Mouse (Mus musculus): ENCODE measurements around the gene Ccdc141. TPM values are rescaled to one million over a fixed set of nuclear protein-coding genes. Genes with fewer than 3 reads are reported as not detected.

Ccdc141 gene
- polyA plus RNA-seq, 1 experiment from 2014 or later: 14.9 TPM

DNA sequence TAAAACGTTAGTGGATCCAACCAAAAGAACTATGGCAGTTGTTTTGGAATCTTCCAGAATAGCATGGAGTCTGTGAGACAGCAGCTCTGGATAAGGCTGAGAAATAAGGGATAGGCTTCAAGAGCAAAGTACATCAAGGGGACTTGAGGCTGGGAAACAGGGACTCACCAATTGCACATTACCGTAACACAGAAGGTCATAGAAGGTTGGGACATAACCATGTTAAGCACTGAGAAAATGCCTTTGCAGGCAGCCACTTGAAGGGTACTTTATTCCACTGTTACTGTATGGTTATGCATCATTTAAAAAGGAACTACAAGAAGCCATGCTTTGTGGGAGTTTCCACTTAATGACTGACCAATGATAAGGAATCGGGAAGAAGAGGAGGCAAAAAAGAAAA lies 71.7 kb downstream of the Ccdc141 start:
- ATAC-seq (ENCODE audit: insufficient number of reproducible peaks, insufficient read depth, low FRiP score, low TSS enrichment): no peak
- H3K4me2 ChIP-seq (replicated peaks): no peak overlapping the region
- H3K9ac ChIP-seq: no peak overlapping the region
- no peak overlapping the region for H3K27ac ChIP-seq
- no peaks in the 10 kb centered on the region for H3K4me1 ChIP-seq
- H3K36me3 ChIP-seq: no peaks in the 10 kb centered on the region
- H3K27me3 ChIP-seq: no peaks in the 10 kb centered on the region
- no peak overlapping the region for H3K4me3 ChIP-seq
- H3K9me3 ChIP-seq: no peaks in the 10 kb centered on the region
- WGBS: 88% methylated on average over 3 of the region's 3 CpGs

DNA sequence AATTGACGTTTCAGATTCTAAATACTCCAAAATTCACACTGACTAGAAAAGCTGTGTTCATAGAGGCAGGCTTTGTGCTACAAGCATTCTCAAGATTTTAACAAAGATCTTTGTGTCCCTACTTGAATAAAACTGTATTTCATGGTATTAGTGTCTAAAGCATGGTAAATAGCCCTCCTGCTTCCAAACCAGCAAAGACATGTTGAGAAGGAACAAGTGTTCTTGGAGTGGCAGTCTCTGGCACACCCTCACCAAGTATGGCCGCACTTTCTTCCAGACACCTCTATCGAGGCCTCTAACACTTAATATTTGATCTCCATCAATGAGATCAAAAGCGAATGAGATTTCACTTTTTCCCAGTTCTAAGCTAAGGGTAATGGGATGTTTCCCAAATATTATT lies 78.7 kb downstream of the Ccdc141 start:
- H3K4me1 ChIP-seq: no peaks in the 10 kb centered on the region
- H3K9me3 ChIP-seq: no peaks in the 10 kb centered on the region
- 89% methylated on average over 4 of the region's 4 CpGs for WGBS
- no peak overlapping the region for H3K9ac ChIP-seq
- no peaks in the 10 kb centered on the region for H3K27me3 ChIP-seq
- ATAC-seq (ENCODE audit: insufficient number of reproducible peaks, insufficient read depth, low FRiP score, low TSS enrichment): no peak
- no peak overlapping the region for H3K27ac ChIP-seq
- no peak overlapping the region for H3K4me3 ChIP-seq
- H3K4me2 ChIP-seq (replicated peaks): no peak overlapping the region
- no peaks in the 10 kb centered on the region for H3K36me3 ChIP-seq

- no peak overlapping the region for H3K9ac ChIP-seq
- no peaks in the 10 kb centered on the region for H3K4me1 ChIP-seq
- no peaks in the 10 kb centered on the region for H3K36me3 ChIP-seq
- H3K4me2 ChIP-seq (replicated peaks): no peak overlapping the region
- no peaks in the 10 kb centered on the region for H3K27me3 ChIP-seq
- ATAC-seq (ENCODE audit: insufficient number of reproducible peaks, insufficient read depth, low FRiP score, low TSS enrichment): no peak
- H3K27ac ChIP-seq: no peak overlapping the region
- H3K4me3 ChIP-seq: no peak overlapping the region
- H3K9me3 ChIP-seq: no peaks in the 10 kb centered on the region
Observed at GRCm38 (mm10) chr2:77085313-77085712, 85.1 kb downstream of the Ccdc141 start.

DNA sequence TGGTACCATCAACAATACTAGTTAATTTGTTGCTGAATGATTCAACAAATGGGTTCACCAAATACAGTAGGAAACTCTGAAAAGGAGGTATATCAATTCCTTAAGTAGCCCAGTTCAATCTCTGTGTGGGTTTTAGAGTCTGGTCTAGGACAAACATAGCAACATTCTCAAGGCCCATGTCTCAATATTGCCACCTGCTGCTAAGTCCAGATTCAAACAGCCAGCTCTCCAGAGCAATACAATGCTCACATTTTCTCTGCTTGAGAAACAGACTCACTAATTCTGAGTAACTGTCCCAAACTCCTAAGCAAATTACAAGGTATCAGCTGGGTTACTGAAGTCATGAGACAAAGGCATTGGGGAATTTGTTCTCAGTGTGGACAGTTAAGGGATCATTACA lies 85.8 kb downstream of the Ccdc141 start:
- Histone ChIP-seq H3K4me2 (replicated peaks) (no peak overlapping the region), H3K36me3 (no peaks in the 10 kb centered on the region), H3K4me1 (no peaks in the 10 kb centered on the region), H3K4me3 (no peak overlapping the region), H3K9me3 (no peaks in the 10 kb centered on the region), H3K9ac (no peak overlapping the region), H3K27me3 (no peaks in the 10 kb centered on the region), H3K27ac (no peak overlapping the region)
- no peak for ATAC-seq (ENCODE audit: insufficient number of reproducible peaks, insufficient read depth, low FRiP score, low TSS enrichment)

GRCm38 (mm10) chr2:77081156-77081555 lies 89.3 kb downstream of the Ccdc141 start:
- H3K27ac ChIP-seq: no peak overlapping the region
- H3K27me3 ChIP-seq: no peaks in the 10 kb centered on the region
- H3K36me3 ChIP-seq: no peaks in the 10 kb centered on the region
- WGBS: 79% methylated on average over 2 of the region's 2 CpGs
- no peak overlapping the region for H3K9ac ChIP-seq
- ATAC-seq (ENCODE audit: insufficient number of reproducible peaks, insufficient read depth, low FRiP score, low TSS enrichment): no peak
- H3K9me3 ChIP-seq: no peaks in the 10 kb centered on the region
- no peak overlapping the region for H3K4me3 ChIP-seq
- no peaks in the 10 kb centered on the region for H3K4me1 ChIP-seq
- no peak overlapping the region for H3K4me2 ChIP-seq (replicated peaks)

GRCm38 (mm10) chr2:77080657-77081056 lies 89.8 kb downstream of the Ccdc141 start:
- H3K27me3 ChIP-seq: no peaks in the 10 kb centered on the region
- H3K4me1 ChIP-seq: no peaks in the 10 kb centered on the region
- H3K27ac ChIP-seq: no peak overlapping the region
- no peak overlapping the region for H3K4me3 ChIP-seq
- H3K4me2 ChIP-seq (replicated peaks): no peak overlapping the region
- 89% methylated on average over 3 of the region's 3 CpGs for whole genome bisulfite sequencing
- no peaks in the 10 kb centered on the region for H3K36me3 ChIP-seq
- no peak overlapping the region for H3K9ac ChIP-seq
- H3K9me3 ChIP-seq: no peaks in the 10 kb centered on the region
- ATAC-seq (ENCODE audit: insufficient number of reproducible peaks, insufficient read depth, low FRiP score, low TSS enrichment): no peak

- no peaks in the 10 kb centered on the region for H3K4me1 ChIP-seq
- ATAC-seq (ENCODE audit: insufficient number of reproducible peaks, insufficient read depth, low FRiP score, low TSS enrichment): no peak
- no peak overlapping the region for H3K9ac ChIP-seq
- no peaks in the 10 kb centered on the region for H3K36me3 ChIP-seq
- H3K27me3 ChIP-seq: no peaks in the 10 kb centered on the region
- no peak overlapping the region for H3K27ac ChIP-seq
- H3K4me3 ChIP-seq: no peak overlapping the region
- WGBS: 77% methylated on average over 4 of the region's 4 CpGs
- no peak overlapping the region for H3K4me2 ChIP-seq (replicated peaks)
- no peaks in the 10 kb centered on the region for H3K9me3 ChIP-seq
Observed at GRCm38 (mm10) chr2:77078746-77079145, 91.7 kb downstream of the Ccdc141 start.

DNA sequence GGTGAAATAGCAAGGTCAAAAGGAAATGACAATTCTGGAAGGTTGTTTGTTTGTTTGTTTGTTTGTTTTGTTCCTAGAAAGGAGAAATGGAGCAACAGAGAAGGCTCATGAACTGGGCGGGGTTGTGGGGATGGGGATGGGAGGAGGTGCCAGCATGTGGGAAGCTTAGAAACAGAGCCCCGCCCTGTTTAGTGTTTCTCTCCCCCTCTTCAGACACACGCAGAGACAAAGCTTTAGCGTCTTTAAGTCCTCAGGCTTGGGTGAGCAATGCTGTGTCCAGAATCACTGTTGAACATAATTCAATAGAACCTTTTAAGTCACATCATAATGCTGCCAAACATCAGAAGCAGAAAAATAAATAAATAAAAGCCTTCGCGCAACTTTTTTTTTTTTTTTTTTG lies 96.1 kb downstream of the Ccdc141 start:
- Histone ChIP-seq H3K4me2 (replicated peaks) (no peak overlapping the region), H3K27me3 (no peaks in the 10 kb centered on the region), H3K9me3 (no peaks in the 10 kb centered on the region), H3K9ac (no peak overlapping the region), H3K4me3 (no peak overlapping the region), H3K27ac (no peak overlapping the region), H3K36me3 (no peaks in the 10 kb centered on the region), H3K4me1 (no peaks in the 10 kb centered on the region)
- no peak for ATAC-seq (ENCODE audit: insufficient number of reproducible peaks, insufficient read depth, low FRiP score, low TSS enrichment)
- WGBS: 48% methylated on average over 6 of the region's 6 CpGs

- Histone ChIP-seq H3K27me3 (no peaks in the 10 kb centered on the region), H3K9me3 (no peaks in the 10 kb centered on the region), H3K27ac (no peak overlapping the region), H3K36me3 (no peaks in the 10 kb centered on the region), H3K4me3 (no peak overlapping the region), H3K4me1 (no peaks in the 10 kb centered on the region), H3K9ac (no peak overlapping the region), H3K4me2 (replicated peaks) (no peak overlapping the region)
- 67% methylated on average over 5 of the region's 5 CpGs for WGBS
- no peak for ATAC-seq (ENCODE audit: insufficient number of reproducible peaks, insufficient read depth, low FRiP score, low TSS enrichment)
Observed at GRCm38 (mm10) chr2:77073930-77074329, 96.5 kb downstream of the Ccdc141 start.

GRCm38 (mm10) chr2:77065294-77065693 lies 105.1 kb downstream of the Ccdc141 start:
- ATAC-seq (ENCODE audit: insufficient number of reproducible peaks, insufficient read depth, low FRiP score, low TSS enrichment): no peak
- WGBS: 32% methylated on average over 6 of the region's 6 CpGs

DNA sequence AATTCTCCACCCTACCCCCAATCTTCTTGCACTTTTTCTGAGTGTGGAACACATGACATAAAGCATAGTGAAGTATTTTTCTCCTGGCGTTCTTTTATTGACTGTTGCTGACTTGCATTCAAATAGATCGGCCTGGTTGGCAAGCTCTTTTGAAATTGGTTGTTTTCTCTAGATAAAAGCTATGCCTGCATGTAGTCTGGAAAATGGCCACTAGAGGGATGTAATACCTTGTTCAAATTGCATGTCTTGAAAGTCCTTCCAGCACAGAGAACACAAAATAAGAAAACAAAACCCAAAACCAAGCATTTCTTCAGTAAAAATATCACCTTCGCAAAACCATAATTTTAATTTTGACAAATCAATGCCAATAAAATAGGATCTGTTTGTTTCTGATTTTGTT lies 108.6 kb downstream of the Ccdc141 start:
- H3K4me3 ChIP-seq: no peak overlapping the region
- H3K27ac ChIP-seq: no peak overlapping the region
- no peaks in the 10 kb centered on the region for H3K4me1 ChIP-seq
- no peak for ATAC-seq (ENCODE audit: insufficient number of reproducible peaks, insufficient read depth, low FRiP score, low TSS enrichment)
- H3K9ac ChIP-seq: no peak overlapping the region
- no peaks in the 10 kb centered on the region for H3K27me3 ChIP-seq
- no peaks in the 10 kb centered on the region for H3K36me3 ChIP-seq
- H3K4me2 ChIP-seq (replicated peaks): no peak overlapping the region
- 49% methylated on average over 3 of the region's 3 CpGs for WGBS
- H3K9me3 ChIP-seq: no peaks in the 10 kb centered on the region

More at GRCm38 (mm10) chr2:77065294-77065693, 105.1 kb downstream of the Ccdc141 start:
- Histone ChIP-seq H3K27ac (no peak overlapping the region), H3K27me3 (no peaks in the 10 kb centered on the region), H3K9ac (no peak overlapping the region), H3K4me2 (replicated peaks) (no peak overlapping the region), H3K4me1 (no peaks in the 10 kb centered on the region), H3K4me3 (no peak overlapping the region), H3K9me3 (no peaks in the 10 kb centered on the region), H3K36me3 (no peaks in the 10 kb centered on the region)

GRCm38 (mm10) chr2:77059596-77059995 lies 110.8 kb downstream of the Ccdc141 start:
- WGBS: 41% methylated on average over 8 of the region's 8 CpGs
- no peak for ATAC-seq (ENCODE audit: insufficient number of reproducible peaks, insufficient read depth, low FRiP score, low TSS enrichment)

GRCm38 (mm10) chr2:77056367-77056766 lies 114.1 kb downstream of the Ccdc141 start:
- H3K27me3 ChIP-seq: no peaks in the 10 kb centered on the region
- H3K4me1 ChIP-seq: no peaks in the 10 kb centered on the region
- 58% methylated on average over 11 of the region's 11 CpGs for WGBS
- no peak overlapping the region for H3K27ac ChIP-seq
- no peak overlapping the region for H3K4me3 ChIP-seq
- H3K4me2 ChIP-seq (replicated peaks): no peak overlapping the region
- no peaks in the 10 kb centered on the region for H3K36me3 ChIP-seq
- H3K9ac ChIP-seq: no peak overlapping the region
- H3K9me3 ChIP-seq: no peaks in the 10 kb centered on the region
- ATAC-seq (ENCODE audit: insufficient number of reproducible peaks, insufficient read depth, low FRiP score, low TSS enrichment): no peak

More at GRCm38 (mm10) chr2:77059596-77059995, 110.8 kb downstream of the Ccdc141 start:
- no peaks in the 10 kb centered on the region for H3K4me1 ChIP-seq
- no peak overlapping the region for H3K27ac ChIP-seq
- no peaks in the 10 kb centered on the region for H3K9me3 ChIP-seq
- no peak overlapping the region for H3K9ac ChIP-seq
- H3K27me3 ChIP-seq: no peaks in the 10 kb centered on the region
- no peaks in the 10 kb centered on the region for H3K36me3 ChIP-seq
- H3K4me2 ChIP-seq (replicated peaks): no peak overlapping the region
- no peak overlapping the region for H3K4me3 ChIP-seq

All from embryonic facial prominence, embryonic 12.5 days (tissue).